Mouse (Mus musculus) forebrain, embryonic 15.5 days (tissue): ENCODE measurements at regions not wholly inside any gene's neighbourhood (a gene's known extent, or its start where the extent isn't known, plus 50 kb on each side); places are given as distances from the start of the nearest gene placed in this dataset.
A peak's percentile ranks its signal among the peaks of the same experiment; 100 is the strongest.
"Not testable (repeated sequence)": the region's sequence is repeated elsewhere in the genome, so short reads cannot be mapped to it uniquely, and the experiment has no call there.

Experiments
- ATAC-seq: fragments of 200-750 bp; cut with Nextera tagmentation; replicated peaks from 2 replicates; pipeline ENCODE4 v1.8.0; 2017; ENCODE audit warnings: mild to moderate bottlenecking, moderate TSS enrichment, moderate library complexity
- H3K27ac ChIP-seq: fragments of 300-500 bp; sonication (generic); replicated peaks from 2 replicates; pipeline ENCODE4 v1.5.1; 2015; ENCODE audit warnings: mild to moderate bottlenecking, inconsistent platforms
- H3K27me3 ChIP-seq: fragments of 300-500 bp; sonication (generic); 2 replicates; pipeline ENCODE4 v1.6.1; 2015; ENCODE audit warnings: inconsistent platforms
- H3K36me3 ChIP-seq: fragments of 300-500 bp; sonication (generic); 2 replicates; pipeline ENCODE4 v1.6.1; 2015; ENCODE audit warnings: mild to moderate bottlenecking, inconsistent platforms
- H3K4me1 ChIP-seq: fragments of 300-500 bp; sonication (generic); 2 replicates; pipeline ENCODE4 v1.6.1; 2015; ENCODE audit warnings: inconsistent platforms
- H3K4me2 ChIP-seq: fragments of 300-500 bp; sonication (generic); replicated peaks from 2 replicates; pipeline ENCODE4 v1.6.1; 2015; ENCODE audit warnings: mild to moderate bottlenecking, inconsistent platforms
- H3K4me3 ChIP-seq: fragments of 300-500 bp; sonication (generic); 2 replicates; pipeline ENCODE4 v1.5.1; 2015; ENCODE audit warnings: mild to moderate bottlenecking, inconsistent platforms
- H3K9ac ChIP-seq: fragments of 300-500 bp; sonication (generic); replicated peaks from 2 replicates; pipeline ENCODE4 v1.6.1; 2015; ENCODE audit warnings: mild to moderate bottlenecking, inconsistent platforms
- H3K9me3 ChIP-seq: fragments of 300-500 bp; sonication (generic); 2 replicates; pipeline ENCODE4 v1.6.1; 2016; ENCODE audit warnings: inconsistent platforms
- WGBS: fragments of 180-500 bp; shearing (Covaris S2); methylation state at CpG from one replicate; pipeline ENCODE4 v1.1.7; 2015; ENCODE audit warnings: mixed read lengths; 5-methylcytosine and 5-hydroxymethylcytosine counted together

- no peak for ATAC-seq
- H3K27me3 ChIP-seq = no peaks in the 10 kb centered on the region
- no peak overlapping the region for H3K4me3 ChIP-seq
- WGBS = 88% methylated on average over 1 of the region's 1 CpGs
- no peaks in the 10 kb centered on the region for H3K4me1 ChIP-seq
- no peak overlapping the region for H3K27ac ChIP-seq
- no peak overlapping the region for H3K4me2 ChIP-seq
- no peaks in the 10 kb centered on the region for H3K9me3 ChIP-seq
- H3K9ac ChIP-seq = no peak overlapping the region
- H3K36me3 ChIP-seq = no peaks in the 10 kb centered on the region
Measured at GRCm38 (mm10) chr6:22496471-22496870, 140.4 kb upstream of the Fam3c start.

GRCm38 (mm10) chr6:22493632-22494260 is 137.7 kb upstream of the Fam3c start:
- no peak overlapping the region for H3K27ac ChIP-seq
- H3K4me2 ChIP-seq = no peak overlapping the region
- no peaks in the 10 kb centered on the region for H3K9me3 ChIP-seq
- no peak overlapping the region for H3K4me3 ChIP-seq
- WGBS = 34% methylated on average over 11 of the region's 11 CpGs
- ATAC-seq = peak; percentile 85
- no peaks in the 10 kb centered on the region for H3K4me1 ChIP-seq
- H3K27me3 ChIP-seq = no peaks in the 10 kb centered on the region
- no peaks in the 10 kb centered on the region for H3K36me3 ChIP-seq
- H3K9ac ChIP-seq = no peak overlapping the region

GRCm38 (mm10) chr6:22492896-22493295 is 136.9 kb upstream of the Fam3c start:
- Histone ChIP-seq H3K27me3 (no peaks in the 10 kb centered on the region), H3K27ac (no peak overlapping the region), H3K36me3 (no peaks in the 10 kb centered on the region), H3K4me3 (no peak overlapping the region), H3K4me2 (no peak overlapping the region), H3K4me1 (no peaks in the 10 kb centered on the region), H3K9ac (no peak overlapping the region), H3K9me3 (no peaks in the 10 kb centered on the region)
- no peak for ATAC-seq
- 87% methylated on average over 17 of the region's 17 CpGs for WGBS

GRCm38 (mm10) chr6:22490762-22491161 is 134.7 kb upstream of the Fam3c start:
- no peak overlapping the region for H3K4me3 ChIP-seq
- no peak overlapping the region for H3K9ac ChIP-seq
- no peaks in the 10 kb centered on the region for H3K4me1 ChIP-seq
- H3K27ac ChIP-seq = no peak overlapping the region
- H3K9me3 ChIP-seq = no peaks in the 10 kb centered on the region
- no peak overlapping the region for H3K4me2 ChIP-seq
- H3K27me3 ChIP-seq = no peaks in the 10 kb centered on the region
- ATAC-seq = no peak
- WGBS = 90% methylated on average over 6 of the region's 6 CpGs
- H3K36me3 ChIP-seq = no peaks in the 10 kb centered on the region

- H3K27ac ChIP-seq = no peak overlapping the region
- no peak for ATAC-seq
- H3K27me3 ChIP-seq = no peaks in the 10 kb centered on the region
- H3K9me3 ChIP-seq = no peaks in the 10 kb centered on the region
- no peak overlapping the region for H3K4me2 ChIP-seq
- H3K36me3 ChIP-seq = no peaks in the 10 kb centered on the region
- H3K4me3 ChIP-seq = no peak overlapping the region
- WGBS = 78% methylated on average over 3 of the region's 3 CpGs
- H3K9ac ChIP-seq = no peak overlapping the region
- no peaks in the 10 kb centered on the region for H3K4me1 ChIP-seq
Measured at GRCm38 (mm10) chr6:22487467-22487866, 131.4 kb upstream of the Fam3c start.

GRCm38 (mm10) chr6:22485828-22486518 is 129.9 kb upstream of the Fam3c start:
- Histone ChIP-seq H3K27ac (no peak overlapping the region), H3K4me3 (no peak overlapping the region), H3K4me2 (no peak overlapping the region), H3K27me3 (no peaks in the 10 kb centered on the region), H3K9ac (no peak overlapping the region), H3K9me3 (no peaks in the 10 kb centered on the region), H3K4me1 (no peaks in the 10 kb centered on the region), H3K36me3 (no peaks in the 10 kb centered on the region)
- WGBS = 62% methylated on average over 11 of the region's 11 CpGs
- no peak for ATAC-seq

GRCm38 (mm10) chr6:22482257-22482656 is 126.2 kb upstream of the Fam3c start:
- not testable (repeated sequence) for H3K27me3 ChIP-seq, H3K4me3 ChIP-seq, H3K4me1 ChIP-seq, H3K9me3 ChIP-seq, H3K9ac ChIP-seq, H3K36me3 ChIP-seq, H3K4me2 ChIP-seq, H3K27ac ChIP-seq, ATAC-seq
- WGBS = 79% methylated on average over 4 of the region's 4 CpGs

- no peaks in the 10 kb centered on the region for H3K27me3 ChIP-seq
- no peaks in the 10 kb centered on the region for H3K36me3 ChIP-seq
- no peak overlapping the region for H3K9ac ChIP-seq
- H3K4me2 ChIP-seq = no peak overlapping the region
- ATAC-seq = no peak
- no peaks in the 10 kb centered on the region for H3K9me3 ChIP-seq
- H3K27ac ChIP-seq = no peak overlapping the region
- WGBS = 86% methylated on average over 4 of the region's 4 CpGs
- H3K4me1 ChIP-seq = no peaks in the 10 kb centered on the region
- no peak overlapping the region for H3K4me3 ChIP-seq
Measured at GRCm38 (mm10) chr6:22474604-22475003, 118.6 kb upstream of the Fam3c start.

GRCm38 (mm10) chr6:22474011-22474410 is 118.0 kb upstream of the Fam3c start:
- H3K27me3 ChIP-seq = no peaks in the 10 kb centered on the region
- 76% methylated on average over 2 of the region's 2 CpGs for WGBS
- H3K9ac ChIP-seq = no peak overlapping the region
- H3K4me1 ChIP-seq = no peaks in the 10 kb centered on the region
- H3K9me3 ChIP-seq = no peaks in the 10 kb centered on the region
- ATAC-seq = no peak
- H3K4me3 ChIP-seq = no peak overlapping the region
- H3K4me2 ChIP-seq = no peak overlapping the region
- no peak overlapping the region for H3K27ac ChIP-seq
- no peaks in the 10 kb centered on the region for H3K36me3 ChIP-seq

GRCm38 (mm10) chr6:22472400-22472799 is 116.4 kb upstream of the Fam3c start:
- not testable (repeated sequence) for H3K4me1 ChIP-seq, H3K4me2 ChIP-seq, H3K9me3 ChIP-seq, H3K4me3 ChIP-seq, H3K27ac ChIP-seq, H3K9ac ChIP-seq, H3K27me3 ChIP-seq, H3K36me3 ChIP-seq, ATAC-seq
- 87% methylated on average over 5 of the region's 5 CpGs for WGBS

- H3K27me3 ChIP-seq = no peaks in the 10 kb centered on the region
- 85% methylated on average over 11 of the region's 11 CpGs for WGBS
- H3K4me2 ChIP-seq = no peak overlapping the region
- no peak overlapping the region for H3K27ac ChIP-seq
- H3K4me1 ChIP-seq = no peaks in the 10 kb centered on the region
- no peak for ATAC-seq
- H3K9ac ChIP-seq = no peak overlapping the region
- no peaks in the 10 kb centered on the region for H3K36me3 ChIP-seq
- H3K9me3 ChIP-seq = no peaks in the 10 kb centered on the region
- H3K4me3 ChIP-seq = no peak overlapping the region
Measured at GRCm38 (mm10) chr6:22467334-22467993, 111.4 kb upstream of the Fam3c start.

GRCm38 (mm10) chr6:22465926-22466325 is 109.9 kb upstream of the Fam3c start:
- Histone ChIP-seq H3K36me3 (no peaks in the 10 kb centered on the region), H3K9ac (no peak overlapping the region), H3K27ac (no peak overlapping the region), H3K4me1 (no peaks in the 10 kb centered on the region), H3K9me3 (no peaks in the 10 kb centered on the region), H3K27me3 (no peaks in the 10 kb centered on the region), H3K4me2 (no peak overlapping the region), H3K4me3 (no peak overlapping the region)
- WGBS = 93% methylated on average over 1 of the region's 1 CpGs
- no peak for ATAC-seq
